Mouse (Mus musculus) testis, adult 2 months (tissue): Measurements from ENCODE around the gene Chmp4b. TPM values are rescaled to one million over a fixed set of nuclear protein-coding genes. Genes with fewer than 3 reads are reported as not detected.

ENCODE experiments used
- H3K27ac ChIP-seq: fragments of 200-500 bp; 2 replicates; pipeline ENCODE4 v1.5.1; 2012; ENCODE audit warnings: low read depth, low read length; ENCODE audit not compliant: control insufficient read depth, insufficient read depth
- H3K27me3 ChIP-seq: fragments of 200-500 bp; 2 replicates; pipeline ENCODE4 v1.6.1; 2012; ENCODE audit warnings: mild to moderate bottlenecking, low read length, moderate library complexity; ENCODE audit not compliant: control insufficient read depth, insufficient read depth
- H3K36me3 ChIP-seq: fragments of 200-500 bp; 2 replicates; pipeline ENCODE4 v1.6.1; 2012; ENCODE audit warnings: mild to moderate bottlenecking, low read length; ENCODE audit not compliant: control insufficient read depth, insufficient read depth
- H3K4me1 ChIP-seq: fragments of 200-500 bp; 2 replicates; pipeline ENCODE4 v1.6.1; 2012; ENCODE audit warnings: low read length; ENCODE audit not compliant: control insufficient read depth, insufficient read depth
- H3K4me3 ChIP-seq: fragments of 200-500 bp; 2 replicates; pipeline ENCODE4 v1.5.1; 2012; ENCODE audit warnings: low read depth, mild to moderate bottlenecking, low read length, moderate library complexity, mixed read lengths; ENCODE audit not compliant: control insufficient read depth
- CTCF ChIP-seq: fragments of 200-500 bp; IDR thresholded peaks from 2 replicates; pipeline ENCODE4 v1.5.1; 2012; ENCODE audit warnings: low read depth, mild to moderate bottlenecking, inconsistent platforms, low read length, moderate library complexity; ENCODE audit not compliant: control insufficient read depth, insufficient read depth, insufficient replicate concordance
- POLR2A ChIP-seq: fragments of 200-500 bp; IDR thresholded peaks from 2 replicates; pipeline ENCODE4 v1.6.1; 2012; ENCODE audit warnings: low read depth, mild to moderate bottlenecking, inconsistent platforms, low read length, moderate library complexity; ENCODE audit not compliant: control insufficient read depth
- polyA plus RNA-seq: library from polyadenylated mRNA; depleted of rRNA; stranded (reverse); fragments of >200 nt; gene quantifications from 2 replicates; pipeline ENCODE4 v1.2.3, GENCODE M21; 2012

Chmp4b gene
- polyA plus RNA-seq, 1 experiment, result 135 TPM

GRCm38 (mm10) chr2:154711701-154712100 lies 60.2 kb downstream of the Chmp4b start:
- H3K4me3 ChIP-seq, result no peak overlapping the region
- peaks cover 9% of the 10 kb centered on the region for H3K4me1 ChIP-seq
- H3K27me3 ChIP-seq, result no peaks in the 10 kb centered on the region
- H3K27ac ChIP-seq, result no peak overlapping the region
- TF ChIP-seq CTCF (no peak), POLR2A (no peak)
- H3K36me3 ChIP-seq, result no peaks in the 10 kb centered on the region

GRCm38 (mm10) chr2:154712271-154712677 lies 60.8 kb downstream of the Chmp4b start:
- no peaks in the 10 kb centered on the region for H3K36me3 ChIP-seq
- H3K4me1 ChIP-seq, result peaks cover 9% of the 10 kb centered on the region
- TF ChIP-seq CTCF, result peak; percentile 88
- TF ChIP-seq POLR2A, result no peak
- H3K4me3 ChIP-seq, result peak overlapping the region; percentile 35
- no peaks in the 10 kb centered on the region for H3K27me3 ChIP-seq
- no peak overlapping the region for H3K27ac ChIP-seq

- Histone ChIP-seq H3K4me3 (no peak overlapping the region), H3K27me3 (no peaks in the 10 kb centered on the region), H3K36me3 (no peaks in the 10 kb centered on the region), H3K4me1 (peaks cover 9% of the 10 kb centered on the region), H3K27ac (no peak overlapping the region)
- TF ChIP-seq POLR2A (no peak), CTCF (peak; percentile 34; the same call in 1 of the 2 replicates)
These were observed 61.6 kb downstream of the Chmp4b start for GRCm38 (mm10) chr2:154713083-154713482.

GRCm38 (mm10) chr2:154713964-154714363 lies 62.5 kb downstream of the Chmp4b start:
- Histone ChIP-seq H3K4me3 (no peak overlapping the region), H3K4me1 (peaks cover 9% of the 10 kb centered on the region), H3K27me3 (no peaks in the 10 kb centered on the region), H3K36me3 (no peaks in the 10 kb centered on the region), H3K27ac (no peak overlapping the region)
- TF ChIP-seq POLR2A, result no peak
- TF ChIP-seq CTCF, result no peak

- Histone ChIP-seq H3K27ac (no peak overlapping the region), H3K4me1 (peaks cover 9% of the 10 kb centered on the region), H3K36me3 (no peaks in the 10 kb centered on the region), H3K27me3 (no peaks in the 10 kb centered on the region), H3K4me3 (no peak overlapping the region)
- TF ChIP-seq CTCF (no peak), POLR2A (no peak)
These were observed 65.1 kb downstream of the Chmp4b start for GRCm38 (mm10) chr2:154716586-154716985.

- no peak for TF ChIP-seq POLR2A
- TF ChIP-seq CTCF, result no peak
- no peaks in the 10 kb centered on the region for H3K27me3 ChIP-seq
- H3K36me3 ChIP-seq, result no peaks in the 10 kb centered on the region
- H3K4me3 ChIP-seq, result no peak overlapping the region
- H3K4me1 ChIP-seq, result peaks cover 6% of the 10 kb centered on the region
- no peak overlapping the region for H3K27ac ChIP-seq
These were observed 65.6 kb downstream of the Chmp4b start for GRCm38 (mm10) chr2:154717081-154717480.

- TF ChIP-seq POLR2A (no peak), CTCF (no peak)
- no peak overlapping the region for H3K27ac ChIP-seq
- H3K36me3 ChIP-seq, result no peaks in the 10 kb centered on the region
- no peak overlapping the region for H3K4me3 ChIP-seq
- H3K4me1 ChIP-seq, result peaks cover 2% of the 10 kb centered on the region; the same call in 1 of the 2 replicates
- no peaks in the 10 kb centered on the region for H3K27me3 ChIP-seq
These were observed 67.5 kb downstream of the Chmp4b start for GRCm38 (mm10) chr2:154718855-154719556.
